Mouse (Mus musculus): Measurements from ENCODE around the gene Atad5. TPM values are rescaled to one million over a fixed set of nuclear protein-coding genes. Genes with fewer than 3 reads are reported as not detected.

Atad5 gene
- total and polyA plus RNA-seq, 2 experiments from 2014 or later = 3.3 to 4.7 TPM

- no peak for DNase-seq (ENCODE audit: low spot score)
- H3K27me3 ChIP-seq (ENCODE audit: insufficient read depth, low read length) = no peaks in the 10 kb centered on the region
- TF ChIP-seq CTCF (IDR thresholded peaks at IDR 0.05; ENCODE audit: low read depth) = no peak
- 97% methylated on average over 2 of the region's 2 CpGs for WGBS
- H3K4me2 ChIP-seq (ENCODE audit: low read depth, low read length) = no peak overlapping the region
- no peak for ATAC-seq
- no peak overlapping the region for H3K27ac ChIP-seq
- no peaks in the 10 kb centered on the region for H3K36me3 ChIP-seq (ENCODE audit: insufficient read depth, low read length)
- no peak overlapping the region for H3K4me3 ChIP-seq (ENCODE audit: low read length)
- H3K4me1 ChIP-seq (ENCODE audit: insufficient read depth, low read length) = no peaks in the 10 kb centered on the region
- no peak overlapping the region for H3K9ac ChIP-seq (replicated peaks; ENCODE audit: low read length)
- no peaks in the 10 kb centered on the region for H3K9me3 ChIP-seq (ENCODE audit: low read length)
These were observed 18.2 kb upstream of the Atad5 start for GRCm38 (mm10) chr11:80071039-80071438.

GRCm38 (mm10) chr11:80072365-80072764, 16.8 kb upstream of the Atad5 start:
- H3K9me3 ChIP-seq (ENCODE audit: low read length) = no peaks in the 10 kb centered on the region
- DNase-seq (ENCODE audit: low spot score) = no peak
- no peak overlapping the region for H3K9ac ChIP-seq (replicated peaks; ENCODE audit: low read length)
- no peaks in the 10 kb centered on the region for H3K4me1 ChIP-seq (ENCODE audit: insufficient read depth, low read length)
- H3K4me3 ChIP-seq (ENCODE audit: low read length) = no peak overlapping the region
- no peak overlapping the region for H3K27ac ChIP-seq
- H3K36me3 ChIP-seq (ENCODE audit: insufficient read depth, low read length) = no peaks in the 10 kb centered on the region
- TF ChIP-seq CTCF (IDR thresholded peaks at IDR 0.05; ENCODE audit: low read depth) = no peak
- no peaks in the 10 kb centered on the region for H3K27me3 ChIP-seq (ENCODE audit: insufficient read depth, low read length)
- ATAC-seq = no peak
- H3K4me2 ChIP-seq (ENCODE audit: low read depth, low read length) = no peak overlapping the region
- WGBS = 78% methylated on average over 3 of the region's 3 CpGs

GRCm38 (mm10) chr11:80075608-80076277, 13.5 kb upstream of the Atad5 start:
- no peak overlapping the region for H3K27ac ChIP-seq
- H3K9me3 ChIP-seq (ENCODE audit: low read length) = no peaks in the 10 kb centered on the region
- no peaks in the 10 kb centered on the region for H3K27me3 ChIP-seq (ENCODE audit: insufficient read depth, low read length)
- no peak overlapping the region for H3K9ac ChIP-seq (replicated peaks; ENCODE audit: low read length)
- ATAC-seq (no peak), DNase-seq (ENCODE audit: low spot score) (no peak)
- H3K4me1 ChIP-seq (ENCODE audit: insufficient read depth, low read length) = no peaks in the 10 kb centered on the region
- no peaks in the 10 kb centered on the region for H3K36me3 ChIP-seq (ENCODE audit: insufficient read depth, low read length)
- no peak for TF ChIP-seq CTCF (IDR thresholded peaks at IDR 0.05; ENCODE audit: low read depth)
- no peak overlapping the region for H3K4me3 ChIP-seq (ENCODE audit: low read length)
- WGBS = 93% methylated on average over 5 of the region's 5 CpGs
- no peak overlapping the region for H3K4me2 ChIP-seq (ENCODE audit: low read depth, low read length)

GRCm38 (mm10) chr11:80077784-80078545, 11.2 kb upstream of the Atad5 start:
- Histone ChIP-seq H3K4me2 (ENCODE audit: low read depth, low read length) (no peak overlapping the region), H3K4me1 (ENCODE audit: insufficient read depth, low read length) (no peaks in the 10 kb centered on the region; the same call in 1 of the 2 replicates), H3K27ac (no peak overlapping the region), H3K4me3 (ENCODE audit: low read length) (no peak overlapping the region), H3K9ac (replicated peaks; ENCODE audit: low read length) (no peak overlapping the region), H3K27me3 (ENCODE audit: insufficient read depth, low read length) (no peaks in the 10 kb centered on the region), H3K36me3 (ENCODE audit: insufficient read depth, low read length) (no peaks in the 10 kb centered on the region), H3K9me3 (ENCODE audit: low read length) (no peaks in the 10 kb centered on the region)
- ATAC-seq (no peak), DNase-seq (ENCODE audit: low spot score) (no peak)
- no peak for TF ChIP-seq CTCF (IDR thresholded peaks at IDR 0.05; ENCODE audit: low read depth)
- 75% methylated on average over 13 of the region's 14 CpGs for WGBS

GRCm38 (mm10) chr11:80078831-80079230, 10.4 kb upstream of the Atad5 start:
- 47% methylated on average over 1 of the region's 1 CpGs for WGBS
- Histone ChIP-seq H3K9ac (replicated peaks; ENCODE audit: low read length) (no peak overlapping the region), H3K4me2 (ENCODE audit: low read depth, low read length) (no peak overlapping the region), H3K36me3 (ENCODE audit: insufficient read depth, low read length) (no peaks in the 10 kb centered on the region), H3K4me3 (ENCODE audit: low read length) (no peak overlapping the region), H3K27ac (no peak overlapping the region), H3K27me3 (ENCODE audit: insufficient read depth, low read length) (no peaks in the 10 kb centered on the region), H3K4me1 (ENCODE audit: insufficient read depth, low read length) (no peaks in the 10 kb centered on the region; the same call in 1 of the 2 replicates), H3K9me3 (ENCODE audit: low read length) (no peaks in the 10 kb centered on the region)
- TF ChIP-seq CTCF (IDR thresholded peaks at IDR 0.05; ENCODE audit: low read depth) = no peak
- ATAC-seq (no peak), DNase-seq (ENCODE audit: low spot score) (no peak)

- no peaks in the 10 kb centered on the region for H3K36me3 ChIP-seq (ENCODE audit: insufficient read depth, low read length)
- H3K9ac ChIP-seq (replicated peaks; ENCODE audit: low read length) = peak overlapping the region; percentile 70; the same call in 1 of the 2 replicates
- H3K4me1 ChIP-seq (ENCODE audit: insufficient read depth, low read length) = no peaks in the 10 kb centered on the region; the same call in 1 of the 2 replicates
- peak overlapping the region; percentile 70 for H3K4me3 ChIP-seq (ENCODE audit: low read length)
- WGBS = 73% methylated on average over 6 of the region's 6 CpGs
- no peak for DNase-seq (ENCODE audit: low spot score)
- no peaks in the 10 kb centered on the region for H3K27me3 ChIP-seq (ENCODE audit: insufficient read depth, low read length)
- no peak for ATAC-seq
- H3K9me3 ChIP-seq (ENCODE audit: low read length) = no peaks in the 10 kb centered on the region
- peak overlapping the region; percentile 81 for H3K4me2 ChIP-seq (ENCODE audit: low read depth, low read length)
- no peak overlapping the region for H3K27ac ChIP-seq
- TF ChIP-seq CTCF (IDR thresholded peaks at IDR 0.05; ENCODE audit: low read depth) = no peak
These were observed 9.4 kb upstream of the Atad5 start for GRCm38 (mm10) chr11:80079751-80080150.
